Mouse (Mus musculus) MEL (cell line): ENCODE measurements around the gene Anxa8. TPM values are rescaled to one million over a fixed set of nuclear protein-coding genes. Genes with fewer than 3 reads are reported as not detected.
A peak's percentile ranks its signal among the peaks of the same experiment; 100 is the strongest.

Source experiments
- DNase-seq: peaks from one replicate; pipeline ENCODE4 v3.0.0; 2011; ENCODE audit warnings: low read depth, low spot score
- H3K27ac ChIP-seq: 2 replicates; pipeline ENCODE4 v1.5.1; 2012; ENCODE audit warnings: low read depth, mild to moderate bottlenecking, control low read depth, low read length, moderate library complexity; ENCODE audit not compliant: control insufficient read depth
- H3K27me3 ChIP-seq, 2 experiments: fragments of 150-350 bp in 1 of 2; sonication (generic) in 1 of 2; 2 replicates each; pipeline ENCODE4 v1.6.1; 2012; ENCODE audit warnings: low read length in 2 of 2, mild to moderate bottlenecking in 2 of 2, improper control_type of control experiment in 1 of 2, moderate library complexity in 1 of 2; ENCODE audit not compliant: insufficient read depth in 2 of 2, control insufficient read depth in 1 of 2
- H3K36me3 ChIP-seq, 2 experiments: 2 replicates each; pipeline ENCODE4 v1.6.1; 2012 to 2014; ENCODE audit warnings: low read length in 2 of 2, improper control_type of control experiment in 1 of 2, inconsistent platforms in 1 of 2, mild to moderate bottlenecking in 1 of 2; ENCODE audit not compliant: insufficient read depth in 2 of 2, control insufficient read depth in 1 of 2
- H3K4me1 ChIP-seq, 2 experiments: fragments of 150-350 bp in 1 of 2; sonication (generic) in 1 of 2; 2 replicates each; pipeline ENCODE4 v1.6.1; 2012; ENCODE audit warnings: low read length in 2 of 2, improper control_type of control experiment in 1 of 2, mild to moderate bottlenecking in 1 of 2; ENCODE audit not compliant: insufficient read depth in 2 of 2, control insufficient read depth in 1 of 2
- H3K4me3 ChIP-seq, 2 experiments: fragments of 150-350 bp in 1 of 2; sonication (generic) in 1 of 2; 2 replicates each; pipeline ENCODE4 v1.5.1; 2012; ENCODE audit warnings: low read depth in 2 of 2, low read length in 2 of 2, mild to moderate bottlenecking in 2 of 2, moderate library complexity in 2 of 2, control low read depth in 1 of 2, improper control_type of control experiment in 1 of 2; ENCODE audit not compliant: control insufficient read depth in 1 of 2, insufficient read depth in 1 of 2
- H3K79me2 ChIP-seq: 2 replicates; pipeline ENCODE4 v1.6.1; 2012; ENCODE audit warnings: mild to moderate bottlenecking, low read length, moderate library complexity; ENCODE audit not compliant: control insufficient read depth, poor library complexity, insufficient read depth
- H3K9ac ChIP-seq: 2 replicates; pipeline ENCODE4 v1.6.1; 2012; ENCODE audit warnings: low read depth, mild to moderate bottlenecking, control low read depth, low read length, moderate library complexity; ENCODE audit not compliant: control insufficient read depth, poor library complexity, severe bottlenecking
- H3K9me3 ChIP-seq: fragments of 150-350 bp; sonication (generic); replicated peaks from 2 replicates; pipeline ENCODE4 v1.6.1; 2012; ENCODE audit warnings: mild to moderate bottlenecking, low read length, improper control_type of control experiment, moderate library complexity; ENCODE audit not compliant: insufficient read depth
- CHD1 ChIP-seq: IDR thresholded peaks from 2 replicates; pipeline ENCODE4 v1.6.1; 2012; ENCODE audit warnings: low read depth, mild to moderate bottlenecking, inconsistent platforms, low read length, improper control_type of control experiment
- CHD2 ChIP-seq: IDR thresholded peaks from 2 replicates; pipeline ENCODE4 v1.6.1; 2011; ENCODE audit warnings: low read length, improper control_type of control experiment
- CTCF ChIP-seq, 3 experiments: IDR thresholded peaks in 2 of 3; conservative IDR thresholded peaks in 1 of 3; 2 replicates each; pipeline ENCODE4 v1.5.1; 2011 to 2012; ENCODE audit warnings: low read length in 3 of 3, low read depth in 2 of 3, mild to moderate bottlenecking in 2 of 3, improper control_type of control experiment in 1 of 3, inconsistent platforms in 1 of 3, mixed read lengths in 1 of 3, moderate library complexity in 1 of 3; ENCODE audit not compliant: control insufficient read depth in 1 of 3, insufficient read depth in 1 of 3, poor library complexity in 1 of 3, severe bottlenecking in 1 of 3
- E2F4 ChIP-seq: IDR thresholded peaks from 2 replicates; pipeline ENCODE4 v1.6.1; 2011; ENCODE audit warnings: low read depth, low read length, improper control_type of control experiment, borderline replicate concordance
- ELF1 ChIP-seq: IDR thresholded peaks from 2 replicates; pipeline ENCODE4 v1.6.1; 2014; ENCODE audit warnings: low read depth, mild to moderate bottlenecking, inconsistent platforms, low read length, improper control_type of control experiment, moderate library complexity
- EP300 ChIP-seq, 2 experiments: IDR thresholded peaks; 2 replicates each; pipeline ENCODE4 v1.6.1; 2011; ENCODE audit warnings: improper control_type of control experiment in 2 of 2, low read length in 2 of 2, low read depth in 1 of 2, mild to moderate bottlenecking in 1 of 2
- ETS1 ChIP-seq: IDR thresholded peaks from 2 replicates; pipeline ENCODE4 v1.6.1; 2012; ENCODE audit warnings: low read depth, mild to moderate bottlenecking, inconsistent platforms, low read length, improper control_type of control experiment, moderate library complexity
- GATA1 ChIP-seq: IDR thresholded peaks from 2 replicates; pipeline ENCODE4 v1.6.1; 2011; ENCODE audit warnings: low read depth, low read length, improper control_type of control experiment
- HCFC1 ChIP-seq: IDR thresholded peaks from 2 replicates; pipeline ENCODE4 v1.6.1; 2012; ENCODE audit warnings: low read depth, mild to moderate bottlenecking, inconsistent platforms, low read length, improper control_type of control experiment, moderate library complexity
- KAT2A ChIP-seq: conservative IDR thresholded peaks from 2 replicates; pipeline ENCODE4 v1.6.1; 2012; ENCODE audit warnings: low read depth, low read length, improper control_type of control experiment, inconsistent platforms
- MAFK ChIP-seq: IDR thresholded peaks from 2 replicates; pipeline ENCODE4 v1.6.1; 2011; ENCODE audit warnings: low read depth, mild to moderate bottlenecking, low read length, improper control_type of control experiment, borderline replicate concordance
- MAX ChIP-seq: IDR thresholded peaks from 2 replicates; pipeline ENCODE4 v1.6.1; 2011; ENCODE audit warnings: low read length, improper control_type of control experiment
- MEF2A ChIP-seq: IDR thresholded peaks from 2 replicates; pipeline ENCODE4 v1.6.1; 2014; ENCODE audit warnings: low read depth, mild to moderate bottlenecking, inconsistent platforms, low read length, improper control_type of control experiment; ENCODE audit not compliant: poor library complexity, insufficient replicate concordance, severe bottlenecking; ENCODE audit errors: extremely low read depth
- MXI1 ChIP-seq: IDR thresholded peaks from 2 replicates; pipeline ENCODE4 v1.6.1; 2011; ENCODE audit warnings: mild to moderate bottlenecking, low read depth, low read length, improper control_type of control experiment
- MYB ChIP-seq: IDR thresholded peaks from 2 replicates; pipeline ENCODE4 v1.6.1; 2011; ENCODE audit warnings: mild to moderate bottlenecking, low read depth, low read length, improper control_type of control experiment
- MYC ChIP-seq: IDR thresholded peaks from 2 replicates; pipeline ENCODE4 v1.6.1; 2011; ENCODE audit warnings: low read depth, mild to moderate bottlenecking, low read length, improper control_type of control experiment, moderate library complexity
- POLR2AphosphoS2 ChIP-seq: IDR thresholded peaks from 2 replicates; pipeline ENCODE4 v1.6.1; 2011; ENCODE audit warnings: low read length, improper control_type of control experiment
- RAD21 ChIP-seq: IDR thresholded peaks from 2 replicates; pipeline ENCODE4 v1.6.1; 2011; ENCODE audit warnings: mild to moderate bottlenecking, low read depth, low read length, improper control_type of control experiment
- RCOR1 ChIP-seq: IDR thresholded peaks from 2 replicates; pipeline ENCODE4 v1.6.1; 2012; ENCODE audit warnings: low read depth, mild to moderate bottlenecking, inconsistent platforms, low read length, improper control_type of control experiment
- SMC3 ChIP-seq: IDR thresholded peaks from 2 replicates; pipeline ENCODE4 v1.6.1; 2011; ENCODE audit warnings: low read depth, low read length, improper control_type of control experiment
- TAL1 ChIP-seq: IDR thresholded peaks from 2 replicates; pipeline ENCODE4 v1.6.1; 2012; ENCODE audit warnings: mild to moderate bottlenecking, inconsistent platforms, low read length, moderate library complexity, mixed read lengths
- TBP ChIP-seq: IDR thresholded peaks from 2 replicates; pipeline ENCODE4 v1.8.0; 2011; ENCODE audit warnings: low read depth, low read length, improper control_type of control experiment
- UBTF ChIP-seq: IDR thresholded peaks from 2 replicates; pipeline ENCODE4 v1.6.1; 2012; ENCODE audit warnings: low read depth, mild to moderate bottlenecking, inconsistent platforms, low read length, improper control_type of control experiment, moderate library complexity, borderline replicate concordance; ENCODE audit not compliant: insufficient read depth
- ZC3H11A ChIP-seq: IDR thresholded peaks from 2 replicates; pipeline ENCODE4 v1.6.1; 2012; ENCODE audit warnings: low read depth, mild to moderate bottlenecking, inconsistent platforms, low read length, improper control_type of control experiment
- ZKSCAN1 ChIP-seq: IDR thresholded peaks from 2 replicates; pipeline ENCODE4 v1.6.1; 2012; ENCODE audit warnings: low read depth, mild to moderate bottlenecking, inconsistent platforms, low read length, improper control_type of control experiment, moderate library complexity
- ZMIZ1 ChIP-seq: IDR thresholded peaks from 2 replicates; pipeline ENCODE4 v1.6.1; 2012; ENCODE audit warnings: low read depth, mild to moderate bottlenecking, inconsistent platforms, low read length, improper control_type of control experiment, moderate library complexity
- polyA plus RNA-seq, 2 experiments: library from polyadenylated mRNA; stranded (reverse) in 1 of 2; unstranded in 1 of 2; fragments of >175 nt in 1 of 2; fragments of >200 nt in 1 of 2; gene quantifications; 2 replicates each; pipeline versions ENCODE4 v1.2.1 to v1.2.4; 2012; ENCODE audit warnings: low replicate concordance in 2 of 2, low read depth in 1 of 2; ENCODE audit not compliant: insufficient read length in 2 of 2, insufficient read depth in 1 of 2, missing spikeins in 1 of 2
- total RNA-seq: library from RNA; depleted of rRNA; stranded (reverse); fragments of 300-350 nt; gene quantifications from 2 replicates; pipeline ENCODE4 v1.2.3, GENCODE M21; 2012

The Anxa8 gene
- total and polyA plus RNA-seq, 3 experiments = not detected

GRCm38 (mm10) chr14:34080321-34080997, 5.3 kb upstream of the Anxa8 start:
- no peaks in the 10 kb centered on the region for H3K4me1 ChIP-seq
- H3K9ac ChIP-seq = no peak overlapping the region
- TF ChIP-seq RAD21 (peak; percentile 88), ZC3H11A (peak; percentile 71), MYB (no peak), CTCF (IDR thresholded peaks at IDR 0.05 in 2 of 3, conservative IDR thresholded peaks at IDR 0.05 in 1 of 3; ENCODE audit: control insufficient read depth in 1 of 3, insufficient read depth in 1 of 3, low read depth in 2 of 3, low read length in 3 of 3, poor library complexity in 1 of 3, severe bottlenecking in 1 of 3) (peak; percentile 63 to 91 (median 78)), CHD1 (no peak), SMC3 (peak; percentile 90)
- H3K36me3 ChIP-seq = no peaks in the 10 kb centered on the region
- no peak overlapping the region for H3K4me3 ChIP-seq
- peak; percentile 69 for DNase-seq
- no peaks in the 10 kb centered on the region for H3K27me3 ChIP-seq
- no peak overlapping the region for H3K27ac ChIP-seq
- H3K79me2 ChIP-seq = no peaks in the 10 kb centered on the region
- no peaks in the 10 kb centered on the region for H3K9me3 ChIP-seq

GRCm38 (mm10) chr14:34086806-34087205, 1.0 kb downstream of the Anxa8 start:
- Histone ChIP-seq H3K9ac (no peak overlapping the region), H3K9me3 (no peaks in the 10 kb centered on the region), H3K4me1 (no peaks in the 10 kb centered on the region), H3K79me2 (no peaks in the 10 kb centered on the region), H3K4me3 (no peak overlapping the region), H3K36me3 (no peaks in the 10 kb centered on the region), H3K27ac (no peak overlapping the region), H3K27me3 (no peaks in the 10 kb centered on the region)
- no peak for DNase-seq
- TF ChIP-seq SMC3 (no peak), CHD2 (no peak), HCFC1 (no peak), RAD21 (no peak), ZMIZ1 (no peak), TAL1 (no peak), ELF1 (no peak), ETS1 (no peak), RCOR1 (no peak), GATA1 (no peak)

- H3K4me3 ChIP-seq = no peak overlapping the region
- no peaks in the 10 kb centered on the region for H3K9me3 ChIP-seq
- H3K4me1 ChIP-seq = no peaks in the 10 kb centered on the region
- no peaks in the 10 kb centered on the region for H3K27me3 ChIP-seq
- H3K79me2 ChIP-seq = no peaks in the 10 kb centered on the region
- H3K36me3 ChIP-seq = no peaks in the 10 kb centered on the region
- H3K27ac ChIP-seq = no peak overlapping the region
- no peak for DNase-seq
- no peak overlapping the region for H3K9ac ChIP-seq
- TF ChIP-seq MYC (no peak), POLR2AphosphoS2 (no peak), RCOR1 (no peak), KAT2A (no peak), UBTF (no peak), E2F4 (no peak), CHD2 (no peak), MYB (no peak), MAX (no peak), TAL1 (no peak), MAFK (no peak), TBP (no peak), MXI1 (no peak), EP300 (IDR thresholded peaks at IDR 0.05; ENCODE audit: low read depth in 1 of 2, low read length in 2 of 2) (no peak), ZKSCAN1 (no peak), MEF2A (no peak)
Measured at GRCm38 (mm10) chr14:34087856-34088398, 2.1 kb downstream of the Anxa8 start.
